Mouse (Mus musculus): Measurements from ENCODE around the gene Mfap5.

DNA sequence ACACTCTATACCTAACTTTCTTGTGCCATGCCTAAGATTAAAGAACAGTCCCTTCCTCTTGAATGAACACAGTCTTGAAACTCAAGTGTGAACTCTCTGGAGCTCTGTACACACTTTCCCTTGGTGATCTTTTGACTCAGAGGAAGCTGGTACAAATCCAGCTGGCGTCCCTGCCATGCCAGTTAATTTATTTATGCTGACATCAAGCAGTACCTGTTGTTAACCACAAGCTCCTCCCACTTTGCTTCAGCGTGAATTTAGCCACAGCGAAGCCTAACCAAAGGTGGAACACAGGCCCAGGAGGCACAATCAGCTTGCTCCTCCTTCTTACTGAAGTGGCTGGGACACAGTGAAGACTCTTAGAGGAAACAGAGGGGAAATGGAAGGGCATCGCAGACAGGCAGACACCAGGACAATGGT is 27.2 kb downstream of the Mfap5 start:
- TF ChIP-seq CTCF (IDR thresholded peaks at IDR 0.05; ENCODE audit: control insufficient read depth, insufficient read depth, insufficient read length) (no peak), MAX (IDR thresholded peaks at IDR 0.05) (no peak), CEBPB (IDR thresholded peaks at IDR 0.05; ENCODE audit: low read depth) (no peak), MYOD1 (IDR thresholded peaks at IDR 0.05; ENCODE audit: control insufficient read depth, insufficient read length, low read depth) (no peak), USF1 (IDR thresholded peaks at IDR 0.05; ENCODE audit: low read depth) (no peak)

All from C2C12 (cell line).